Mouse (Mus musculus) C2C12 (cell line): Measurements from ENCODE around the gene Ccdc83. TPM values are rescaled to one million over a fixed set of nuclear protein-coding genes. Genes with fewer than 3 reads are reported as not detected.
"Not testable (repeated sequence)": the region's sequence is repeated elsewhere in the genome, so short reads cannot be mapped to it uniquely, and the experiment has no call there.

Source experiments
- H3K27me3 ChIP-seq: one replicate; pipeline ENCODE4 v1.6.1; 2011; ENCODE audit not compliant: control insufficient read depth, insufficient read depth, insufficient read length
- H3K36me3 ChIP-seq: one replicate; pipeline ENCODE4 v1.6.1; 2011; ENCODE audit not compliant: control insufficient read depth, insufficient read depth
- H3K4me3 ChIP-seq: one replicate; pipeline ENCODE4 v1.5.1; 2011; ENCODE audit warnings: mild to moderate bottlenecking, control low read depth; ENCODE audit not compliant: poor library complexity, insufficient read depth, severe bottlenecking
- H3K79me2 ChIP-seq: one replicate; pipeline ENCODE4 v1.6.1; 2011; ENCODE audit not compliant: control insufficient read depth, insufficient read depth
- H3K79me3 ChIP-seq: one replicate; pipeline ENCODE4 v1.6.1; 2011; ENCODE audit warnings: low read depth, control low read depth
- H3ac ChIP-seq: one replicate; pipeline ENCODE3; 2011; ENCODE audit warnings: low read depth; ENCODE audit not compliant: control insufficient read depth, insufficient read length
- CEBPB ChIP-seq: IDR thresholded peaks from one replicate; pipeline ENCODE4 v1.6.1; 2011; ENCODE audit warnings: low read depth, mild to moderate bottlenecking, control low read depth, moderate library complexity
- CTCF ChIP-seq: IDR thresholded peaks from one replicate; pipeline ENCODE4 v1.5.1; 2011; ENCODE audit not compliant: control insufficient read depth, insufficient read depth, insufficient read length
- FOSL1 ChIP-seq: IDR thresholded peaks from one replicate; pipeline ENCODE4 v1.8.0; 2011; ENCODE audit warnings: mild to moderate bottlenecking, low read length; ENCODE audit not compliant: poor library complexity, insufficient read depth, severe bottlenecking
- MAX ChIP-seq: IDR thresholded peaks from one replicate; pipeline ENCODE4 v1.6.1; 2011; ENCODE audit warnings: mild to moderate bottlenecking, control low read depth
- MYOD1 ChIP-seq: IDR thresholded peaks from one replicate; pipeline ENCODE4 v1.6.1; 2011; ENCODE audit warnings: low read depth; ENCODE audit not compliant: control insufficient read depth, insufficient read length
- MYOG ChIP-seq: IDR thresholded peaks from one replicate; pipeline ENCODE4 v1.6.1; 2011; ENCODE audit not compliant: control insufficient read depth, insufficient read length; ENCODE audit errors: extremely low read depth
- USF1 ChIP-seq: IDR thresholded peaks from one replicate; pipeline ENCODE4 v1.6.1; 2011; ENCODE audit warnings: low read depth, mild to moderate bottlenecking, control low read depth, moderate library complexity
- polyA plus RNA-seq: library from polyadenylated mRNA; unstranded; fragments of >200 nt; fragmentation: generic; extraction: Trizol; gene quantifications from one replicate; pipeline ENCODE4 v1.2.1, GENCODE M21; 2012; ENCODE audit warnings: missing spikeins

Ccdc83 gene
- polyA plus RNA-seq, 1 experiment, result not detected

DNA sequence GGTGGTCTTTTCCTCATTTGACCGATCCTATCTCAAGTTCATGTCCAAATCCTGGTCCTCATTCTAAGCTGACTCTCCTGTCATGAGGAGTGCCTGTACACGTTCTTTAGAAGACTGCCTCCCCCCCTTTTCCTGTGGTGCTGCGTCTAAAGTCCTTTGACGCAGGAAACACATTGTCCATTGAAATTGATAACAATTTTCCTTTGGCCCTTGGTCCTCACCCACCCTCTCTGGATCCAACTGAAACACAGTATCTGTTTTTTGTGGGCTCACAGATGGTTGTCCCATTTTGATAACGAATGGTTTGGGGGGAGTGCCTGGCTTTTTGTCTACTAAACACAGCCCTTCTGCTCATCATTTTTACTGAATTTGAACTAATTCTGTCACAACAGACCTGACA, 21.9 kb downstream of the Ccdc83 start:
- Histone ChIP-seq H3K36me3 (no peaks in the 10 kb centered on the region), H3K79me3 (no peaks in the 10 kb centered on the region), H3K4me3 (no peak overlapping the region), H3K27me3 (no peaks in the 10 kb centered on the region), H3ac (no peak overlapping the region), H3K79me2 (no peaks in the 10 kb centered on the region)
- TF ChIP-seq MYOG, result no peak
- no peak for TF ChIP-seq FOSL1
- TF ChIP-seq CEBPB, result no peak
- TF ChIP-seq USF1, result no peak

GRCm38 (mm10) chr7:90243151-90243550, 22.4 kb downstream of the Ccdc83 start:
- Histone ChIP-seq H3ac (no peak overlapping the region), H3K79me2 (no peaks in the 10 kb centered on the region), H3K4me3 (no peak overlapping the region), H3K79me3 (no peaks in the 10 kb centered on the region), H3K36me3 (no peaks in the 10 kb centered on the region), H3K27me3 (no peaks in the 10 kb centered on the region)
- TF ChIP-seq CEBPB (peak; percentile 48), MYOD1 (no peak)

DNA sequence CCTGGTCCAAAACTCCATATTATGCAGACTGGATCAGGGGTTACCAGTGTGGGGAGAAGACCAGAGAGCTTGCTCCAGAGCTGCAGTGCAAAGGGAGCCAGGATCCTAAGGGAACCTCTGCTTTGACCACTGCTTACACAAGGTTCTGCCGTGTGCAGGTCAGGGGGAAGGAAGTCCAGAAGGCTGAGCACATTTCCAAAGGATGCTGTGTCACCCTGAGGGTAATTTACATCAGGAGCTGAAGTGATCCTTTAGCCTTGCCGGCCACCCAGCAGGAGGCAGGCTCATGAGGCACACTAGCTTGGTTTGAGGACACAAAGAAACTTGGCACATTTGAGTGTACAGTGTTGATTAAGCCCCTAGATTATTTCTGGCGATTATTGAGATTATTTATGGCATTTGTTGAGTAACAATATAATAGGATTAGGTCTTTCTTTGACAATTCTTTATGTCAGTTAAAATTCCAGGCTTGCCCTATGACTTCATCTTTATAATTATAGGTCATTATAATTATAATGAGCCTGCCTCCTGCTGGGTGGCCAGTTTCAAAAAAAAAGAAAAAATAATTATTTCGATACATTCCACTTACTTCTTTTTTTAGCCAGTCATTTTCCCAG, 29.2 kb downstream of the Ccdc83 start:
- H3K4me3 ChIP-seq, result no peak overlapping the region
- no peak overlapping the region for H3ac ChIP-seq
- no peaks in the 10 kb centered on the region for H3K79me3 ChIP-seq
- TF ChIP-seq MYOG (no peak), USF1 (no peak), FOSL1 (no peak), CTCF (no peak), MYOD1 (no peak), CEBPB (no peak), MAX (no peak)
- H3K27me3 ChIP-seq, result no peaks in the 10 kb centered on the region
- no peaks in the 10 kb centered on the region for H3K36me3 ChIP-seq
- no peaks in the 10 kb centered on the region for H3K79me2 ChIP-seq

- Histone ChIP-seq H3K79me3 (no peaks in the 10 kb centered on the region), H3K27me3 (no peaks in the 10 kb centered on the region), H3ac (peak overlapping the region; percentile 18), H3K36me3 (no peaks in the 10 kb centered on the region), H3K4me3 (no peak overlapping the region), H3K79me2 (no peaks in the 10 kb centered on the region)
- TF ChIP-seq USF1 (no peak), MYOD1 (peak; percentile 90), MAX (peak; percentile 25)
Observed at GRCm38 (mm10) chr7:90233921-90234320, 31.7 kb downstream of the Ccdc83 start.

- Histone ChIP-seq H3K4me3 (no peak overlapping the region), H3ac (no peak overlapping the region), H3K79me2 (no peaks in the 10 kb centered on the region), H3K27me3 (no peaks in the 10 kb centered on the region), H3K36me3 (no peaks in the 10 kb centered on the region), H3K79me3 (no peaks in the 10 kb centered on the region)
- TF ChIP-seq MAX (no peak), MYOD1 (no peak), USF1 (no peak), CEBPB (no peak), FOSL1 (no peak), MYOG (no peak), CTCF (no peak)
Observed at GRCm38 (mm10) chr7:90231431-90231830, 34.1 kb downstream of the Ccdc83 start.

GRCm38 (mm10) chr7:90228884-90229283, 36.7 kb downstream of the Ccdc83 start:
- TF ChIP-seq CTCF, result peak; percentile 2

GRCm38 (mm10) chr7:90228075-90228474, 37.5 kb downstream of the Ccdc83 start:
- H3K36me3 ChIP-seq, result no peaks in the 10 kb centered on the region

More at GRCm38 (mm10) chr7:90228884-90229283, 36.7 kb downstream of the Ccdc83 start:
- H3K79me2 ChIP-seq, H3K4me3 ChIP-seq, H3K36me3 ChIP-seq, H3ac ChIP-seq, H3K79me3 ChIP-seq, H3K27me3 ChIP-seq: not testable (repeated sequence)

More at GRCm38 (mm10) chr7:90228075-90228474, 37.5 kb downstream of the Ccdc83 start:
- Histone ChIP-seq H3K4me3 (no peak overlapping the region), H3ac (no peak overlapping the region), H3K27me3 (no peaks in the 10 kb centered on the region), H3K79me2 (no peaks in the 10 kb centered on the region), H3K79me3 (no peaks in the 10 kb centered on the region)
- TF ChIP-seq CTCF (no peak), MYOG (no peak), FOSL1 (no peak), USF1 (no peak), MYOD1 (no peak), CEBPB (no peak)
